Mouse (Mus musculus) cerebellum, adult 18-20 months (tissue): ENCODE data around the gene Dus1l.
A peak's percentile ranks its signal among the peaks of the same experiment; 100 is the strongest.
"Not testable (repeated sequence)": the region's sequence is repeated elsewhere in the genome, so short reads cannot be mapped to it uniquely, and the experiment has no call there.

Source experiments
- DNase-seq, 2 experiments: peaks; one replicate each; pipeline ENCODE4 v3.0.0; 2021

The Dus1l gene

GRCm38 (mm10) chr11:120818251-120818650, 22.0 kb upstream of the Dus1l start:
- peak in 1 of 2 experiments; percentile 7 for DNase-seq

GRCm38 (mm10) chr11:120817358-120817757, 21.2 kb upstream of the Dus1l start:
- DNase-seq, result peak in 1 of 2 experiments; percentile 6

GRCm38 (mm10) chr11:120812068-120812467, 15.9 kb upstream of the Dus1l start:
- no peak for DNase-seq

GRCm38 (mm10) chr11:120808010-120808409, 11.8 kb upstream of the Dus1l start:
- DNase-seq, result no peak

- DNase-seq, result no peak
Measured at GRCm38 (mm10) chr11:120805375-120806298, 9.4 kb upstream of the Dus1l start.

- no peak for DNase-seq
Measured at GRCm38 (mm10) chr11:120804769-120805168, 8.6 kb upstream of the Dus1l start.

- no peak for DNase-seq
Measured at GRCm38 (mm10) chr11:120804274-120804673, 8.1 kb upstream of the Dus1l start.

GRCm38 (mm10) chr11:120800061-120800904, 4.1 kb upstream of the Dus1l start:
- DNase-seq, result peak; percentile 89

GRCm38 (mm10) chr11:120799316-120799890, 3.2 kb upstream of the Dus1l start:
- DNase-seq, result no peak

GRCm38 (mm10) chr11:120798244-120798643, 2.0 kb upstream of the Dus1l start:
- no peak for DNase-seq

GRCm38 (mm10) chr11:120796614-120796946, 377 bp upstream of the Dus1l start:
- DNase-seq, result no peak

GRCm38 (mm10) chr11:120792652-120793051, 3.6 kb downstream of the Dus1l start:
- no peak for DNase-seq

GRCm38 (mm10) chr11:120789810-120790209, 6.4 kb downstream of the Dus1l start:
- no peak for DNase-seq

- no peak for DNase-seq
Measured at GRCm38 (mm10) chr11:120789355-120789754, 6.8 kb downstream of the Dus1l start.

- not testable (repeated sequence) for DNase-seq
Measured at GRCm38 (mm10) chr11:120788460-120788859, 7.7 kb downstream of the Dus1l start.

GRCm38 (mm10) chr11:120785145-120785544, 11.1 kb downstream of the Dus1l start:
- no peak for DNase-seq

GRCm38 (mm10) chr11:120784064-120784791, 12.0 kb downstream of the Dus1l start, which contains the start of the genes Rfng and Gps1:
TSS of gene Rfng (minus strand) at chr11:120784207.
TSS of gene Gps1 (plus strand) at chr11:120784272.
- peak; percentile 85 to 89 for DNase-seq

GRCm38 (mm10) chr11:120783426-120784063, 12.7 kb downstream of the Dus1l start:
- peak in 1 of 2 experiments; percentile 45 for DNase-seq

GRCm38 (mm10) chr11:120781361-120781760, 14.8 kb downstream of the Dus1l start:
- DNase-seq, result not testable (repeated sequence)

- DNase-seq, result no peak
Measured at GRCm38 (mm10) chr11:120779876-120780275, 16.3 kb downstream of the Dus1l start.

GRCm38 (mm10) chr11:120777123-120777522, 19.1 kb downstream of the Dus1l start:
- DNase-seq, result no peak
